Mouse (Mus musculus): ENCODE data around the gene Mrps11. TPM values are rescaled to one million over a fixed set of nuclear protein-coding genes. Genes with fewer than 3 reads are reported as not detected.

Mrps11 gene
- polyA plus RNA-seq, 1 experiment, result 32.2 TPM

GRCm38 (mm10) chr7:78814766-78815165 lies 31.8 kb downstream of the Mrps11 start:
- H3K4me1 ChIP-seq (ENCODE audit: control insufficient read depth, insufficient read depth, low read length), result no peaks in the 10 kb centered on the region
- TF ChIP-seq POLR2A (IDR thresholded peaks at IDR 0.05; ENCODE audit: low read depth, low read length) (no peak), CTCF (IDR thresholded peaks at IDR 0.05; ENCODE audit: borderline replicate concordance, insufficient read depth, low read length) (no peak)
- no peak overlapping the region for H3K4me3 ChIP-seq (ENCODE audit: insufficient read depth, low read length)
- H3K27ac ChIP-seq (ENCODE audit: insufficient read depth, low read length), result no peak overlapping the region

DNA sequence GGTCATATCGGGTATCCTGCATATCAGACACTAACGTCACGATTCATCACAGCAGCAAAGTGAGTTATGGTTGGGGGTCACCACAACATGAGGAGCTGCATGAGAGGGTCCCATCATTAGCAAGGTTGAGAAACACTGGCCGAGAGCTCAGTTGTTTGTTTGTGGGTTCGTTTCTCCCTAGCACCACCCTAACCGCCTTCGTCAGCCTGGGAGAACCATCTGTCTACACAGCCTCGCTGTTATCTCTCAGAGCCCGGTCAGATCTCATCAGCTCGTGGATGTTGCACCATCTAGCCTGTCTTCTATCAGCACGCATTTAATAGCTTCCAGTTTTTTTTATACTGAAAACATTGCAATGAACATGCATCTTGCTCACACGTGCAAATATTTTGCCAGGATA lies 35.4 kb downstream of the Mrps11 start:
- H3K4me3 ChIP-seq (ENCODE audit: insufficient read depth, low read length), result no peak overlapping the region
- no peaks in the 10 kb centered on the region for H3K4me1 ChIP-seq (ENCODE audit: control insufficient read depth, insufficient read depth, low read length)
- H3K27ac ChIP-seq (ENCODE audit: insufficient read depth, low read length), result no peak overlapping the region
- TF ChIP-seq POLR2A (IDR thresholded peaks at IDR 0.05; ENCODE audit: low read depth, low read length), result no peak
- no peak for TF ChIP-seq CTCF (IDR thresholded peaks at IDR 0.05; ENCODE audit: borderline replicate concordance, insufficient read depth, low read length)

GRCm38 (mm10) chr7:78826682-78827385 lies 43.9 kb downstream of the Mrps11 start:
- Histone ChIP-seq H3K4me1 (ENCODE audit: control insufficient read depth, insufficient read depth, low read length) (no peaks in the 10 kb centered on the region), H3K4me3 (ENCODE audit: insufficient read depth, low read length) (no peak overlapping the region), H3K27ac (ENCODE audit: insufficient read depth, low read length) (no peak overlapping the region)
- TF ChIP-seq POLR2A (IDR thresholded peaks at IDR 0.05; ENCODE audit: low read depth, low read length), result no peak
- no peak for TF ChIP-seq CTCF (IDR thresholded peaks at IDR 0.05; ENCODE audit: borderline replicate concordance, insufficient read depth, low read length)

DNA sequence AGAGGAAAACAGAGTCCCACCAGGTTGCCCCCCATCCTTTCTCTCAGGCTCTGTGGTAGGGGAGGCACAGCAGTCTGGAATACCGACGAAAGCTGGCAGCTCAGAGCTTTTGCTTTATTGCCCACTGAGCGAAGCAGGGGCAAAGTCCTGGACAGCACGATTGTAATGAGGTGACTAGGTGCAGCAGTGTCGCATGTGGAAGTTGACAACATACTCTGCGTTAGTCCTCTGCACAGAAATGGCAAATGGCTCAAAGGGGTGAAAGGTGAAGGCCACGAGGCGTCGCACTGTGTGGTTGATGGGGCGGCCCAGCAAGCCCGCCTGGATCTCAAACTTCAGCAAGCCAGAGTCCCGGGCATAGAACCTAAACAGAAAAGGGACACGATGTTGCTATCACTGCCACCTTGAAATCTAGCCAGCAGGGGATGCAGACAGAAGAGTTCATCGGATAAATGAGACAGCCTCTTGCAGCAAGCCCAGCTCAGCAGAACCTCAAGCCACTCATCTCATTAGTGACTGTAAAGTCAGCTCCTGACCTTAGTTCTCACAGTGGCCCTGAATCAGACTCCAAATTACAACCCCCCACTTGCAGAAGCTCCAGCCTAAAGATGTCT lies 44.9 kb downstream of the Mrps11 start:
- no peak overlapping the region for H3K4me3 ChIP-seq (ENCODE audit: insufficient read depth, low read length)
- no peaks in the 10 kb centered on the region for H3K4me1 ChIP-seq (ENCODE audit: control insufficient read depth, insufficient read depth, low read length)
- no peak for TF ChIP-seq POLR2A (IDR thresholded peaks at IDR 0.05; ENCODE audit: low read depth, low read length)
- no peak for TF ChIP-seq CTCF (IDR thresholded peaks at IDR 0.05; ENCODE audit: borderline replicate concordance, insufficient read depth, low read length)
- no peak overlapping the region for H3K27ac ChIP-seq (ENCODE audit: insufficient read depth, low read length)

DNA sequence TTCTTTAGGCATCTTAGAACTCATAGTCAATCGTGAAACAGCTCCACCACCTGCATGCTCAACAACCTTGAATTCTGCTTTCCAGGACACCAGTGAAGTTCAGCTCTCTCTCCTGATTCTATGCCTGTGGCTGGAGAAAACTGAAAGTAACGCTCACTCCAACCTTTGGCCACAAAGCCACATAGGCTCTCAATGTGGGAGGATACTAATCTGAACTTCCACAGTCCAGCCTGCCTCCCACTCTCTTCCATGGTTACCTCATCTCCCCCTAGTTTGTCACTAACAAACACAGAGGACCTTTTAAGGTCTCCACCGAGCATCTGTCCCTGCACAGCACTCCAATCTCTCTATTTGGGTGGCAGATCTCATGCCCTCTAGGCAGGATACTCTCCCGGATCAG lies 52.7 kb downstream of the Mrps11 start:
- TF ChIP-seq CTCF (IDR thresholded peaks at IDR 0.05; ENCODE audit: borderline replicate concordance, insufficient read depth, low read length) (no peak), POLR2A (IDR thresholded peaks at IDR 0.05; ENCODE audit: low read depth, low read length) (no peak)
- no peaks in the 10 kb centered on the region for H3K4me1 ChIP-seq (ENCODE audit: control insufficient read depth, insufficient read depth, low read length)
- no peak overlapping the region for H3K27ac ChIP-seq (ENCODE audit: insufficient read depth, low read length)
- no peak overlapping the region for H3K4me3 ChIP-seq (ENCODE audit: insufficient read depth, low read length)

- Histone ChIP-seq H3K4me1 (ENCODE audit: control insufficient read depth, insufficient read depth, low read length) (no peaks in the 10 kb centered on the region), H3K4me3 (ENCODE audit: insufficient read depth, low read length) (no peak overlapping the region), H3K27ac (ENCODE audit: insufficient read depth, low read length) (no peak overlapping the region)
- TF ChIP-seq POLR2A (IDR thresholded peaks at IDR 0.05; ENCODE audit: low read depth, low read length), result no peak
- TF ChIP-seq CTCF (IDR thresholded peaks at IDR 0.05; ENCODE audit: borderline replicate concordance, insufficient read depth, low read length), result no peak
These were observed 54.3 kb downstream of the Mrps11 start for GRCm38 (mm10) chr7:78837250-78837649.

DNA sequence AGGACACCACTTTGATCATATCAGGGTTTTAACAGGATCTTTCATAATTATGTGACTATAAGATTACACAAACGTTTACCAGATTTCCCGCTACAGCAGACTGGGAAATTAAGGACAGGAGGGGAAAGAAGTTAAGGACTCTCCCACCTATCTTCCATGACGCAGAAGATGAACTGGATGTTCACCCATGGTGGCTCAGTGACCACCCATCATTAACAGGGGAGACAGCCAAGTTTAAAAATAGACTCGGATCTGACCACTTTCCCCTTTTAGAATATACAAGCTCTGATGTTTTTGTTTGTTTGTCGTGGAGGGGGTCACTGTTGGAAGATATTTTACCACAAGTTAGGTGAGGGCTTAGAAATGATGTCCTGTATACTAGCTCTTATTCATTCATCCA lies 58.7 kb downstream of the Mrps11 start:
- TF ChIP-seq POLR2A (IDR thresholded peaks at IDR 0.05; ENCODE audit: low read depth, low read length), result no peak
- no peak for TF ChIP-seq CTCF (IDR thresholded peaks at IDR 0.05; ENCODE audit: borderline replicate concordance, insufficient read depth, low read length)
- Histone ChIP-seq H3K4me3 (ENCODE audit: insufficient read depth, low read length) (no peak overlapping the region), H3K4me1 (ENCODE audit: control insufficient read depth, insufficient read depth, low read length) (peaks cover 2% of the 10 kb centered on the region; the same call in 1 of the 2 replicates), H3K27ac (ENCODE audit: insufficient read depth, low read length) (no peak overlapping the region)

Other genes with a start within 250 kb of the Mrps11 start
- 6.0 and 8.5 TPM in 2 replicates for gene Ntrk3, start 45.1 kb upstream of the Mrps11 start, polyA plus RNA-seq (2011; ENCODE audit: insufficient read length, low read depth, missing spikeins)
- 17.2 and 19.3 TPM in 2 replicates for gene Mrpl46, start 412 bp downstream of the Mrps11 start, polyA plus RNA-seq (2011; ENCODE audit: insufficient read length, low read depth, missing spikeins)
- 9.9 and 12.5 TPM in 2 replicates for gene Det1, start 64.1 kb downstream of the Mrps11 start, polyA plus RNA-seq (2011; ENCODE audit: insufficient read length, low read depth, missing spikeins)
- 90.3 and 122 TPM in 2 replicates for gene Aen, start 112.7 kb downstream of the Mrps11 start, polyA plus RNA-seq (2011; ENCODE audit: insufficient read length, low read depth, missing spikeins)
- 7.3 and 9.9 TPM in 2 replicates for gene Isg20, start 130.3 kb downstream of the Mrps11 start, polyA plus RNA-seq (2011; ENCODE audit: insufficient read length, low read depth, missing spikeins)

Measured in embryonic fibroblast, embryonic 13.5 days (primary cell).